Mouse (Mus musculus): ENCODE results near the gene Coro1c. TPM values are rescaled to one million over a fixed set of nuclear protein-coding genes. Genes with fewer than 3 reads are reported as not detected.

The Coro1c gene
- polyA plus RNA-seq, 1 experiment from 2014 or later: 297 TPM

DNA sequence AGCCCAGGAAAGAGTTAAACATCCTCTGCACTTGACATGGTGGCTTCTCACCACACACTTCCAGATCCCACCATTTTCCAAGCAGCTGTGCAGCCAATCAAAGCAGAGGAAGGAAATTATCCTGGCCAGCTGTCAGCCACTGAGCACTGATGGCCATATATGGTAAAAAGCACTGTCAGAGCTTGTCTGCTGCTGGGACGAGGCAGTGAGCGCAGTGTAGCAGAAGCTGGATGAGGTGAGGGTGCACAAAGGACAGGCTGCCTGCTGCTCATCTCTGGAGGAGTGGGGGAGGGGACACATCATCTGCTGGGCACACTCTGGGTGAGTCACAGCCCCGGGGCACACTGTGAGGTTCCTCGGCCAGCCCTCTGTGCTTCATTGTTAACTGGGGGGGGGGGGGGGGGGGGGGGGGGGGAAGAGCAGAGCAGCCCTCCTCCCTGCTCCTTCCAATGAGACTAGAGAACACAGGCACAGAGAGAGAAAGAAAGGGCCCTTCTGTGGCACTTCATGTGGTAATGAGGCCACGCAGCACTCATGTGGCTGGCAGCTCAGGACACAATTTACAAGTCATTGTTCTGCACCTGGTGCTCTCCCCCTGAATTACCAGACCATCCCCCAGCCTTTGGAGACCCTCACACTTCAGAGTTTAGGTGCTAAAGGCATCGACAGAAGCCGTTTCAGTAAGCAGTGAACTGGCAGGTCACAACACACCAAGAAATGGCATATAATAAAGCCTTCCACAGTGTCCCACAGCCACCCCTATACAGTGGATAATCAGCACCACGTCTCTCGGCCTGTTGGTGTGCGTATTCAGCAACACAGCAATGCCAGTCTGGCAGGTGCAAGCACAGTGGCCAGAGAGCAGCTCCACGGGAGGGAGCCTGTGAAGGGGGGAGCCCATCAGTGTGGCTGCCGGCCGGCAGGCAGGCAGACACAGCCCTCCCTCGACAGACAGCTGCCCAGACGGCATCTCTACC lies 35.3 kb downstream of the Coro1c start:
- no peaks in the 10 kb centered on the region for H3K27me3 ChIP-seq (ENCODE audit: control insufficient read depth, insufficient read depth, low read length)
- peak overlapping the region; percentile 100 for H3K27ac ChIP-seq (ENCODE audit: low read depth, low read length)
- peak overlapping the region; percentile 35 for H3K4me2 ChIP-seq (ENCODE audit: low read depth)
- DNase-seq (ENCODE audit: low spot score): peak; percentile 89
- 0 out of 2 replicates have a peak overlapping the region, but pooled peaks have one; percentile 12 for H3K4me3 ChIP-seq (ENCODE audit: low read depth, low read length)
- 2% methylated on average over 13 of the region's 15 CpGs for WGBS
- peaks cover 69% of the 10 kb centered on the region for H3K4me1 ChIP-seq (ENCODE audit: control insufficient read depth, insufficient read depth, low read length)
- H3K9me3 ChIP-seq (ENCODE audit: control insufficient read depth, low read length): no peaks in the 10 kb centered on the region
- peak; percentile 84 for ATAC-seq (ENCODE audit: insufficient read depth, low FRiP score, low TSS enrichment)
- H3K9ac ChIP-seq (ENCODE audit: low read length): peak overlapping the region; percentile 71
- no peaks in the 10 kb centered on the region for H3K36me3 ChIP-seq (ENCODE audit: control insufficient read depth, insufficient read depth, low read length)

- WGBS: 70% methylated on average over 7 of the region's 7 CpGs
- Histone ChIP-seq H3K9me3 (ENCODE audit: control insufficient read depth, low read length) (no peaks in the 10 kb centered on the region), H3K9ac (ENCODE audit: low read length) (peak overlapping the region; percentile 51), H3K4me1 (ENCODE audit: control insufficient read depth, insufficient read depth, low read length) (peaks cover 65% of the 10 kb centered on the region), H3K27me3 (ENCODE audit: control insufficient read depth, insufficient read depth, low read length) (no peaks in the 10 kb centered on the region), H3K4me2 (ENCODE audit: low read depth) (no peak overlapping the region), H3K4me3 (ENCODE audit: low read depth, low read length) (no peak overlapping the region), H3K36me3 (ENCODE audit: control insufficient read depth, insufficient read depth, low read length) (no peaks in the 10 kb centered on the region), H3K27ac (ENCODE audit: low read depth, low read length) (peak overlapping the region; percentile 100)
- no peak for ATAC-seq (ENCODE audit: insufficient read depth, low FRiP score, low TSS enrichment)
- peak; percentile 41 for DNase-seq (ENCODE audit: low spot score)
Observed at GRCm38 (mm10) chr5:113871903-113872548, 36.5 kb downstream of the Coro1c start.

GRCm38 (mm10) chr5:113870393-113871040 lies 38.0 kb downstream of the Coro1c start:
- Histone ChIP-seq H3K36me3 (ENCODE audit: control insufficient read depth, insufficient read depth, low read length) (0 out of 2 replicates have a peak, but pooled peaks cover under 1% of the 10 kb centered on the region), H3K4me3 (ENCODE audit: low read depth, low read length) (no peak overlapping the region), H3K9me3 (ENCODE audit: control insufficient read depth, low read length) (no peaks in the 10 kb centered on the region), H3K27ac (ENCODE audit: low read depth, low read length) (peak overlapping the region; percentile 100), H3K4me2 (ENCODE audit: low read depth) (no peak overlapping the region; the same call in 1 of the 2 replicates), H3K9ac (ENCODE audit: low read length) (peak overlapping the region; percentile 41), H3K4me1 (ENCODE audit: control insufficient read depth, insufficient read depth, low read length) (peaks cover 65% of the 10 kb centered on the region), H3K27me3 (ENCODE audit: control insufficient read depth, insufficient read depth, low read length) (no peaks in the 10 kb centered on the region)
- 40% methylated on average over 21 of the region's 21 CpGs for WGBS
- ATAC-seq (ENCODE audit: insufficient read depth, low FRiP score, low TSS enrichment) (no peak), DNase-seq (ENCODE audit: low spot score) (no peak)

GRCm38 (mm10) chr5:113869132-113869531 lies 39.4 kb downstream of the Coro1c start:
- Histone ChIP-seq H3K4me2 (ENCODE audit: low read depth) (no peak overlapping the region), H3K36me3 (ENCODE audit: control insufficient read depth, insufficient read depth, low read length) (peaks cover 6% of the 10 kb centered on the region; the same call in 1 of the 2 replicates), H3K4me3 (ENCODE audit: low read depth, low read length) (no peak overlapping the region), H3K9me3 (ENCODE audit: control insufficient read depth, low read length) (no peaks in the 10 kb centered on the region), H3K9ac (ENCODE audit: low read length) (0 out of 2 replicates have a peak overlapping the region, but pooled peaks have one; percentile 1), H3K27me3 (ENCODE audit: control insufficient read depth, insufficient read depth, low read length) (no peaks in the 10 kb centered on the region), H3K27ac (ENCODE audit: low read depth, low read length) (peak overlapping the region; percentile 62), H3K4me1 (ENCODE audit: control insufficient read depth, insufficient read depth, low read length) (peaks cover 54% of the 10 kb centered on the region)
- 35% methylated on average over 11 of the region's 11 CpGs for WGBS
- peak; percentile 58 for DNase-seq (ENCODE audit: low spot score)
- ATAC-seq (ENCODE audit: insufficient read depth, low FRiP score, low TSS enrichment): peak; percentile 21; the same call in 1 of the 2 replicates

- WGBS: 88% methylated on average over 6 of the region's 6 CpGs
- no peak for ATAC-seq (ENCODE audit: insufficient read depth, low FRiP score, low TSS enrichment)
- Histone ChIP-seq H3K4me2 (ENCODE audit: low read depth) (no peak overlapping the region), H3K9me3 (ENCODE audit: control insufficient read depth, low read length) (no peaks in the 10 kb centered on the region), H3K4me1 (ENCODE audit: control insufficient read depth, insufficient read depth, low read length) (peaks cover 17% of the 10 kb centered on the region), H3K27me3 (ENCODE audit: control insufficient read depth, insufficient read depth, low read length) (no peaks in the 10 kb centered on the region), H3K36me3 (ENCODE audit: control insufficient read depth, insufficient read depth, low read length) (peaks cover 6% of the 10 kb centered on the region), H3K27ac (ENCODE audit: low read depth, low read length) (no peak overlapping the region), H3K9ac (ENCODE audit: low read length) (no peak overlapping the region), H3K4me3 (ENCODE audit: low read depth, low read length) (no peak overlapping the region)
- no peak for DNase-seq (ENCODE audit: low spot score)
Observed at GRCm38 (mm10) chr5:113864992-113865391, 43.6 kb downstream of the Coro1c start.

DNA sequence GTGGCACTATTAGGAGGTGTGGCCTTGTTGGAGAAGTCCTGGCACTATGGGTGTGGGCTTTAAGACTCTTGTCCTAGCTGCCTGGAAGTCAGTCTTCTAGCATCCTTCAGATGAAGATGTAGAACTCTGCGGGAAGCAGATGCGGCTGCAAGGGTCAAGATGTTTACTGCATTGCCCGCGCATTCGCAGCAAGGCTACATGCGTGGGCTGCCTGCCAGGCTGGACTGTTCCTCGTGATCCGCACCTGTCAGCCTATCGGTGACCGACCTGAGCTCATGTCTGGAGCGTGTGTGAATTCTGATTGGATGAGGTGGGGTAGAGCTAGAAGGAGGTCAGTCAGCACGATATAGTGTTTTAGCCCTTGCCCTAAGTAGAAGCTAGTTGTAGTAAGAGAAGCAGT lies 44.6 kb downstream of the Coro1c start:
- DNase-seq (ENCODE audit: low spot score) (no peak), ATAC-seq (ENCODE audit: insufficient read depth, low FRiP score, low TSS enrichment) (no peak)
- Histone ChIP-seq H3K27me3 (ENCODE audit: control insufficient read depth, insufficient read depth, low read length) (no peaks in the 10 kb centered on the region), H3K36me3 (ENCODE audit: control insufficient read depth, insufficient read depth, low read length) (peaks cover 6% of the 10 kb centered on the region), H3K4me2 (ENCODE audit: low read depth) (no peak overlapping the region), H3K4me1 (ENCODE audit: control insufficient read depth, insufficient read depth, low read length) (peaks cover 10% of the 10 kb centered on the region), H3K9me3 (ENCODE audit: control insufficient read depth, low read length) (no peaks in the 10 kb centered on the region), H3K4me3 (ENCODE audit: low read depth, low read length) (no peak overlapping the region), H3K27ac (ENCODE audit: low read depth, low read length) (no peak overlapping the region), H3K9ac (ENCODE audit: low read length) (no peak overlapping the region)
- WGBS: 96% methylated on average over 12 of the region's 12 CpGs

- Histone ChIP-seq H3K36me3 (ENCODE audit: control insufficient read depth, insufficient read depth, low read length) (peaks cover 6% of the 10 kb centered on the region), H3K27me3 (ENCODE audit: control insufficient read depth, insufficient read depth, low read length) (no peaks in the 10 kb centered on the region), H3K9me3 (ENCODE audit: control insufficient read depth, low read length) (no peaks in the 10 kb centered on the region), H3K27ac (ENCODE audit: low read depth, low read length) (no peak overlapping the region), H3K9ac (ENCODE audit: low read length) (no peak overlapping the region), H3K4me3 (ENCODE audit: low read depth, low read length) (no peak overlapping the region), H3K4me2 (ENCODE audit: low read depth) (no peak overlapping the region), H3K4me1 (ENCODE audit: control insufficient read depth, insufficient read depth, low read length) (peaks cover 8% of the 10 kb centered on the region)
- DNase-seq (ENCODE audit: low spot score): no peak
- WGBS: 94% methylated on average over 4 of the region's 4 CpGs
- no peak for ATAC-seq (ENCODE audit: insufficient read depth, low FRiP score, low TSS enrichment)
Observed at GRCm38 (mm10) chr5:113862418-113862817, 46.1 kb downstream of the Coro1c start.

DNA sequence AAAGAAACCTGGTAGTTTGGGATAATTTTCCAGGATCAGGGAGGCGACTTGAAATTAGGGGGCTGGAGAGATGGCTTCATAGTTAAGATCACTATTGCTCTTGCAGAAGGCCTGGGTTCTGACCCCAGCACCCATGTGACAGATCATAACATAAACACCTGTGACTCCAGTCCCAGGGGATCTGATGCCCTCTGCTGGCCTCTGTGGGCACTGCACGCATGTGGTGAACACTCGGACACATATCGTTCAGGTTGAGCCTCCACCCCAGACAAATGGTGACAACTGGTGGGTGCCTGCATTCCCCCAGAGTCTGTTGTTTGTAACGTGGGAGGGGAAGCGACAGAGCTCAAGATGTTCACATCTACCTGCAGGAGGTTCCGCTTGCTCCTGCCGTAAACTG lies 47.3 kb downstream of the Coro1c start:
- ATAC-seq (ENCODE audit: insufficient read depth, low FRiP score, low TSS enrichment): no peak
- H3K4me2 ChIP-seq (ENCODE audit: low read depth): no peak overlapping the region
- H3K4me3 ChIP-seq (ENCODE audit: low read depth, low read length): no peak overlapping the region
- DNase-seq (ENCODE audit: low spot score): no peak
- peaks cover 6% of the 10 kb centered on the region for H3K36me3 ChIP-seq (ENCODE audit: control insufficient read depth, insufficient read depth, low read length)
- no peaks in the 10 kb centered on the region for H3K27me3 ChIP-seq (ENCODE audit: control insufficient read depth, insufficient read depth, low read length)
- no peaks in the 10 kb centered on the region for H3K9me3 ChIP-seq (ENCODE audit: control insufficient read depth, low read length)
- WGBS: 90% methylated on average over 8 of the region's 8 CpGs
- no peak overlapping the region for H3K27ac ChIP-seq (ENCODE audit: low read depth, low read length)
- H3K4me1 ChIP-seq (ENCODE audit: control insufficient read depth, insufficient read depth, low read length): peaks cover 9% of the 10 kb centered on the region
- no peak overlapping the region for H3K9ac ChIP-seq (ENCODE audit: low read length)
